Mouse (Mus musculus): ENCODE measurements around the gene Nfix. TPM values are rescaled to one million over a fixed set of nuclear protein-coding genes. Genes with fewer than 3 reads are reported as not detected.

Nfix gene
- total and polyA plus RNA-seq, 2 experiments from 2014 or later = 53.7 to 62.5 TPM

- no peaks in the 10 kb centered on the region for H3K36me3 ChIP-seq (ENCODE audit: insufficient read depth, low read length)
- no peaks in the 10 kb centered on the region for H3K9me3 ChIP-seq (ENCODE audit: low read length)
- no peak overlapping the region for H3K9ac ChIP-seq (replicated peaks; ENCODE audit: low read length, poor library complexity, severe bottlenecking)
- H3K4me3 ChIP-seq (ENCODE audit: low read depth, low read length) = peak overlapping the region; percentile 30
- no peak for ATAC-seq (ENCODE audit: low FRiP score)
- no peak for DNase-seq (ENCODE audit: low spot score)
- H3K27ac ChIP-seq (ENCODE audit: low read depth, low read length) = no peak overlapping the region
- H3K27me3 ChIP-seq (ENCODE audit: insufficient read depth, low read length) = peaks cover 21% of the 10 kb centered on the region; the same call in 1 of the 2 replicates
- H3K4me1 ChIP-seq (ENCODE audit: insufficient read depth, low read length) = peaks cover 9% of the 10 kb centered on the region; the same call in 1 of the 2 replicates
- WGBS = 42% methylated on average over 12 of the region's 12 CpGs
- peak overlapping the region; percentile 54 for H3K4me2 ChIP-seq (ENCODE audit: low read depth, low read length, poor library complexity, severe bottlenecking)
- no peak for TF ChIP-seq CTCF (IDR thresholded peaks at IDR 0.05)
Measured at GRCm38 (mm10) chr8:84770100-84770953, 29.8 kb downstream of the Nfix start.

- Histone ChIP-seq H3K27me3 (ENCODE audit: insufficient read depth, low read length) (0 out of 2 replicates have a peak, but pooled peaks cover 19% of the 10 kb centered on the region), H3K9me3 (ENCODE audit: low read length) (no peaks in the 10 kb centered on the region), H3K4me1 (ENCODE audit: insufficient read depth, low read length) (peaks cover 7% of the 10 kb centered on the region; the same call in 1 of the 2 replicates), H3K4me2 (ENCODE audit: low read depth, low read length, poor library complexity, severe bottlenecking) (peak overlapping the region; percentile 54), H3K27ac (ENCODE audit: low read depth, low read length) (no peak overlapping the region), H3K36me3 (ENCODE audit: insufficient read depth, low read length) (no peaks in the 10 kb centered on the region), H3K9ac (replicated peaks; ENCODE audit: low read length, poor library complexity, severe bottlenecking) (no peak overlapping the region), H3K4me3 (ENCODE audit: low read depth, low read length) (peak overlapping the region; percentile 8)
- DNase-seq (ENCODE audit: low spot score) (no peak), ATAC-seq (ENCODE audit: low FRiP score) (no peak)
- 82% methylated on average over 8 of the region's 8 CpGs for WGBS
- TF ChIP-seq CTCF (IDR thresholded peaks at IDR 0.05) = no peak
Measured at GRCm38 (mm10) chr8:84769324-84769723, 30.8 kb downstream of the Nfix start.

- DNase-seq (ENCODE audit: low spot score) (no peak), ATAC-seq (ENCODE audit: low FRiP score) (no peak)
- H3K4me1 ChIP-seq (ENCODE audit: insufficient read depth, low read length) = peaks cover 7% of the 10 kb centered on the region; the same call in 1 of the 2 replicates
- H3K36me3 ChIP-seq (ENCODE audit: insufficient read depth, low read length) = no peaks in the 10 kb centered on the region
- WGBS = 92% methylated on average over 14 of the region's 14 CpGs
- no peak for TF ChIP-seq CTCF (IDR thresholded peaks at IDR 0.05)
- no peak overlapping the region for H3K27ac ChIP-seq (ENCODE audit: low read depth, low read length)
- H3K9ac ChIP-seq (replicated peaks; ENCODE audit: low read length, poor library complexity, severe bottlenecking) = no peak overlapping the region
- H3K4me2 ChIP-seq (ENCODE audit: low read depth, low read length, poor library complexity, severe bottlenecking) = peak overlapping the region; percentile 54; the same call in 1 of the 2 replicates
- H3K4me3 ChIP-seq (ENCODE audit: low read depth, low read length) = no peak overlapping the region
- 0 out of 2 replicates have a peak, but pooled peaks cover 19% of the 10 kb centered on the region for H3K27me3 ChIP-seq (ENCODE audit: insufficient read depth, low read length)
- H3K9me3 ChIP-seq (ENCODE audit: low read length) = no peaks in the 10 kb centered on the region
Measured at GRCm38 (mm10) chr8:84768343-84769095, 31.6 kb downstream of the Nfix start.

- no peak overlapping the region for H3K27ac ChIP-seq (ENCODE audit: low read depth, low read length)
- H3K9ac ChIP-seq (replicated peaks; ENCODE audit: low read length, poor library complexity, severe bottlenecking) = no peak overlapping the region
- H3K4me1 ChIP-seq (ENCODE audit: insufficient read depth, low read length) = peaks cover 7% of the 10 kb centered on the region; the same call in 1 of the 2 replicates
Measured at GRCm38 (mm10) chr8:84767221-84767620, 32.9 kb downstream of the Nfix start.

GRCm38 (mm10) chr8:84766422-84766821 is 33.7 kb downstream of the Nfix start:
- 0 out of 2 replicates have a peak overlapping the region, but pooled peaks have one; percentile 15 for H3K4me2 ChIP-seq (ENCODE audit: low read depth, low read length, poor library complexity, severe bottlenecking)
- 0 out of 2 replicates have a peak, but pooled peaks cover 16% of the 10 kb centered on the region for H3K27me3 ChIP-seq (ENCODE audit: insufficient read depth, low read length)
- H3K4me3 ChIP-seq (ENCODE audit: low read depth, low read length) = no peak overlapping the region
- peaks cover 7% of the 10 kb centered on the region; the same call in 1 of the 2 replicates for H3K4me1 ChIP-seq (ENCODE audit: insufficient read depth, low read length)
- H3K9me3 ChIP-seq (ENCODE audit: low read length) = no peaks in the 10 kb centered on the region
- DNase-seq (ENCODE audit: low spot score) (no peak), ATAC-seq (ENCODE audit: low FRiP score) (no peak)
- H3K36me3 ChIP-seq (ENCODE audit: insufficient read depth, low read length) = no peaks in the 10 kb centered on the region
- 0 out of 2 replicates have a peak overlapping the region, but pooled peaks have one; percentile 18 for H3K27ac ChIP-seq (ENCODE audit: low read depth, low read length)
- whole genome bisulfite sequencing = 50% methylated on average over 9 of the region's 9 CpGs
- TF ChIP-seq CTCF (IDR thresholded peaks at IDR 0.05) = no peak
- no peak overlapping the region for H3K9ac ChIP-seq (replicated peaks; ENCODE audit: low read length, poor library complexity, severe bottlenecking)

More at GRCm38 (mm10) chr8:84767221-84767620, 32.9 kb downstream of the Nfix start:
- Histone ChIP-seq H3K4me2 (ENCODE audit: low read depth, low read length, poor library complexity, severe bottlenecking) (no peak overlapping the region), H3K4me3 (ENCODE audit: low read depth, low read length) (no peak overlapping the region), H3K36me3 (ENCODE audit: insufficient read depth, low read length) (no peaks in the 10 kb centered on the region), H3K27me3 (ENCODE audit: insufficient read depth, low read length) (0 out of 2 replicates have a peak, but pooled peaks cover 19% of the 10 kb centered on the region), H3K9me3 (ENCODE audit: low read length) (no peaks in the 10 kb centered on the region)
- DNase-seq (ENCODE audit: low spot score) (no peak), ATAC-seq (ENCODE audit: low FRiP score) (no peak)
- WGBS = 80% methylated on average over 10 of the region's 10 CpGs
- TF ChIP-seq CTCF (IDR thresholded peaks at IDR 0.05) = no peak
